Mouse (Mus musculus) R1 (cell line): ENCODE data around the gene Ulk4.

Experiments used
- DNase-seq: peaks from one replicate; pipeline ENCODE4 v3.0.0-alpha.2; 2018; ENCODE audit warnings: low read depth, low spot score

Ulk4 gene

DNA sequence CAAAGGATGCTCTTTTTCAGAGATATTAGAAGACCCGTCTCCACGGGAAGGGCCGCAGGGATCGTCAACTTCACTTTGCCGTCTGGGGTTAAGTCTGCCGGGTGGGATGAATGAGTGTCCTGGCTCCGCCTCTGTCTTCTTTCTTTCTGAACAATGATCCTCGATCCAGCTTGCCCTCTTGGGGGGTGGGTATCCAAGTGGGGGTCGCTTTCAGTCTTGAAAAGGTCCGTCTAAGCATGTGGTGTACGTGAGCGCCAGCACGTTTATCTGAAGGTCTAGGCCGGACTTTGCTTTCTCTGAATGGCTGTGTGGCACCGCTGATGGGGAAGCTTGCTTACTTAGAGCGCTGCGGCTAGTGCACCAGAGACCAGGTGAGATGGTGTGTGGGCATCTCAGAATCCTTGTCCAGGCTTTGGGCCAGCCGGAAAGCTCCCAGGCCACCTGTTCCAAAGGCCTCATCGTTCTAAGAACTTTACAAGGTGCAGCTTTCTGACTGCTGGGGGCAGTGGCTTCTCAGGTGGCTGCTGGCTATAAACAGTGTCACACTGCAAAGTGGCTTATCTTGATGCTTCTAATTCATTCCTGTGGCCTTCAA lies 23.1 kb upstream of the Ulk4 start:
- DNase-seq: no peak

DNA sequence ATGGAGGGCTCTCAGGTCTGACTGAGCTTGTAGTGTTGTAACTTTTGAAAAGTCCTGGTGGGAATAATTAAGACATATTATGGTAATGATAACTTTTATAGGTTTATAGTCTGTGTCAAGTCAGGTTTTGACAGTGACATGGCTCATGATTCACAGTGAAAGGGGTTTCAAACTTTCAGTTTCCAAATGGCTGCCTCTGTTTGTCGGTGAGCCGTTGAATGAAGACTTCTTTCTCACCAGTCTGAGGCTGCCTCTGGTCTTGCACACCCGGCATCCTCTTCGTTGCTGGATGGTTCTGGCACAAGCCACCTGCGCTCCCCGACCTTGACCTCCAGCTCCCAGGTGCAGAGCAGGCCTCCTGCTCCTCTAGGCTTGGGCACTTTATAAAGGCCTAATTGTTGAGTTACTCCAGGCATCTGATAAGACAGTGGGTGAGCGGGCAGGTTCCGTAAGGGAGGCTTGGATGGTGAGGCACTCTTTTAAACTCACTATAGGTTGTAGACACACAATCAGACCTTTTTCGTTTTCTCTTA lies 22.3 kb upstream of the Ulk4 start:
- no peak for DNase-seq

DNA sequence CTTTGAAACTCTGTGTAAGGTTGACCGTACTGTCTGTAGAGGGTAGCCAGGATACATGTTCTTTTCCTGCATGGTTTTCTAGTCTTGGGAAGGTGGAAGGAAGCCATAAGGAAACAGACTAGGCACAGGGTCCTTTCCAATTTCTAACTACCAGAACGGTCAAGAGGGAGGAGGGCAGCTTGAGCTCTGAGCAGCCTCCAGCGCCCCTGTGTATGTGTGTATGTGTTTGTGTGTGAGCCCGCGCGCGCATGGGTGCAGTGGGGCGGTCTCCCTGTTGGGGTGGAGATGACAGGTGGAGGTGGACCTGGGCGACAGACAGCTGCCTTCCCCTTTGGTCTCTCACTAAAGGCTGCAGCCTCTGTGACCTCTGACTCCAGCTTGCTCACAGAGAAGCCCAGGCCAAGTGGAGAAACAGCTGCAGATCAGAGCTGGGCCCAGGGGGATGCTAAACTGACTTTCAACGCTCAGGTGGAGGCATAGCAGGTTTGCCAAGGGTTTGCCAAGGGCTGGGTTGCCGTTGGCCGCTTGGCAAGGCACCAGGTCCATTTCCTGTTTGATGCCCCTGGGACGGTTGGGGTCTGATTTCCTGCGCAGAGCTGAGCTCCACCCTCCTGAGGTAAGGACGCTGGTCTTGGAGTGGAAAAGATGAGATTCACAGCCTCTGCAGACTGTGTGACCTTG lies 21.6 kb upstream of the Ulk4 start:
- no peak for DNase-seq

GRCm38 (mm10) chr9:121298065-121298398 lies 21.0 kb upstream of the Ulk4 start:
- DNase-seq: no peak

DNA sequence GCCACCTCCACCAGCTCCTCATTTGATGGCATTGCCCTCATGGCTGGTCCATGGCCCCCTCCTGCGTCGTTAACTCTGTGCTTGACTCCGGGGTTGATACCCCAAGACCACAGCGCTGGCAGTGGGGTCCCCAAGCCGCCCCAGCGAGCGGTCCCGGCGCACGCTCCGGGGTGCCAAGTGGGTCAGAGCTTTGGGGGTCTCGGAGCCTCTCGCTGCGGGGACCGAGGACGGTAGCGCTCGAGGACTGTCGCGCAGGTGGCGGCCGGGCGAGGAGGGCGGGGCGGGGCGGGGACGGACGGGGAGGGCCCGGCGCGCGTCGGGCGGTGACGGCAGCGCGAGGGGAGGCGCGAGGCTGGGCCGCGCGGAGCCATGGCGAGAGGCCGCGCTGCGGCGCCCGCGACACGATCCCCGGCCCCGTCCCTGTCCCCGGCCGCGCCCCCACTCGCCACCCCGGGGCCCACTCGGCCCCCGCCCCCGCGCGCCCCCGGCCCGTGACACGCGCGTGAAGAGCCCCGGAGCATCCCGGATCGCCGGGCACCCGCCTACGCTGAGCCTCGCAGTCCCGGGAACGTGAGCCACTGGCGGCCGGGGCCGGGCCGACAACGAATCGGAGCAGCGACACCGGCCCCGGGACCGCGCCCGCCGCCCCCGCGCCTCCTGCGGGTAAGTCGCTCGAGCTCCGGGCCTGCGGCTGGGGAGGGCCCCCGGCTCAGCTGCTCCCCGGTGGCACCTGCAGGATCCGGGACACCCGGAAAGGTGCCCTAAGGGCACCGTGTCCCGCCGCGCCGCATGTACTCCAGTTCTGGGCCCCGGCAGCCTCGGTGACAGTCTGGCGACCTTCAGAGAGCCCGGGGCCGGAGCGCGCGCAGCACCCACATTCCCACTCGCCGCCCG lies 20.4 kb upstream of the Ulk4 start, which contains the start of gene Trak1:
TSS of gene Trak1 (plus strand) at position 332 of the 894 bp plus-strand sequence.
- peak; percentile 28 for DNase-seq

DNA sequence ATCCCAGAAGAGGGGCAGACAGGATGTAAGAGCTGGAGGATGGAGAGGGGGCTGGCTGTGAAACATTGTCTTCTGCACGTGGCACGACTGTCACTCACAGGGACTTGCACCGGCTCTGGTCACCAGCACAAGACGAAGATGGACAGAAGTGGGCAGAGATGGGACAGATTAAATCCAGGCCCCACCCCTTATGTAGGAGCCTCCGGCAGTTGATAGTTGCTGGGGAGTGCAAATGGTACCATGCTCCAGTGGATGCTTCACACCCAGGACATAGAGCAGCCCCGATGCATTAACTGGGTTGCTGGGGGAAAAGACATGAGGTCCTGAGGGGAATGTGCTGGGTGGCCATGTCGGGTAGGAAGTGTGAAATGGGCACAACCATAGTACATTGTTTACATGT lies 18.2 kb upstream of the Ulk4 start:
- DNase-seq: no peak

DNA sequence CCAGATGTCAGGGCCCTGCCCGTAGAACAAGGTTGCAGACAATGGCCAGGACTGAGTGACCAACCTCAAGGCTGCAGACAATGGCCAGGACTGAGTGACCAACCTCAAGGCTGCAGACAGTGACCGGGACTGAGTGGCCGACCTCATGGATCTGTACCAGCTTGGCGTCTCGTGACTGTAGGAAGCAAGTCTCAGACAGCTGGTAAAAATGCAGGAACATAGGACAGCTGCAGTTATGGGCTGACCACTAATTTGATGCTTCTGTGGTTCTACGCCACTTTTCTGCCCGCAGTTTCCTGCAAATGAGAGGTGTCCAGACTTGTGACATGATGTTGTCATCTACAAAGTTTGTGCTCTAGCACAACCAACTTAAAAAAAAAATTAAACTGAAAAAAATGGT lies 16.2 kb upstream of the Ulk4 start:
- DNase-seq: no peak

GRCm38 (mm10) chr9:121291275-121291674 lies 14.3 kb upstream of the Ulk4 start:
- DNase-seq: no peak

DNA sequence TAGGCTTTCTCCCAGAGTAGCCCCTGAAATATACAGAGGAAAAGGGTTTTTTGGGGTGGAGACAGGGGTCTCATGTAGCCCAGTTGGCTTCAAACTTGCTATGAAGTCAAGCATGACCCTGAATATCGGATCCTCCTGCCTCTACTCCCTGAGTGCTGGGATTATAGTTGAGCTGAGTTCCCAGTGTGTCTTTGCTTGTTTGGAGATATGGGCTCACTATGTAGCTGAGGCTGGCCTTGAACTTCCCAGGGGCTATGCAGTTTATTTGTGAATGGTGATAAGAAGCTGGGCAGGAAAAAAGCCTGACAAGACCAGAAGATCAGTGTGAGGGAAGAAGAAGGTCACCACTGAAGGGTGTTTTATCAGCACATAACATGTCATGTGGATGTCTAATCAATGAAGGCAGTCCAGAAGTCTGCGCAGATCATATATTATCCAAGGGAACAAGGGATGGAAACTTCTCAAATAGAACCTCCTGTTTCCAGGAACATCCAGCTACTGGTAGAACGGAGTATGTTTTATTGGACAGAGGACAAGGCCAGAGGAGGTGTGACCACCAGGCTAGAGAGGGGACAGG lies 9.4 kb upstream of the Ulk4 start:
- no peak for DNase-seq

DNA sequence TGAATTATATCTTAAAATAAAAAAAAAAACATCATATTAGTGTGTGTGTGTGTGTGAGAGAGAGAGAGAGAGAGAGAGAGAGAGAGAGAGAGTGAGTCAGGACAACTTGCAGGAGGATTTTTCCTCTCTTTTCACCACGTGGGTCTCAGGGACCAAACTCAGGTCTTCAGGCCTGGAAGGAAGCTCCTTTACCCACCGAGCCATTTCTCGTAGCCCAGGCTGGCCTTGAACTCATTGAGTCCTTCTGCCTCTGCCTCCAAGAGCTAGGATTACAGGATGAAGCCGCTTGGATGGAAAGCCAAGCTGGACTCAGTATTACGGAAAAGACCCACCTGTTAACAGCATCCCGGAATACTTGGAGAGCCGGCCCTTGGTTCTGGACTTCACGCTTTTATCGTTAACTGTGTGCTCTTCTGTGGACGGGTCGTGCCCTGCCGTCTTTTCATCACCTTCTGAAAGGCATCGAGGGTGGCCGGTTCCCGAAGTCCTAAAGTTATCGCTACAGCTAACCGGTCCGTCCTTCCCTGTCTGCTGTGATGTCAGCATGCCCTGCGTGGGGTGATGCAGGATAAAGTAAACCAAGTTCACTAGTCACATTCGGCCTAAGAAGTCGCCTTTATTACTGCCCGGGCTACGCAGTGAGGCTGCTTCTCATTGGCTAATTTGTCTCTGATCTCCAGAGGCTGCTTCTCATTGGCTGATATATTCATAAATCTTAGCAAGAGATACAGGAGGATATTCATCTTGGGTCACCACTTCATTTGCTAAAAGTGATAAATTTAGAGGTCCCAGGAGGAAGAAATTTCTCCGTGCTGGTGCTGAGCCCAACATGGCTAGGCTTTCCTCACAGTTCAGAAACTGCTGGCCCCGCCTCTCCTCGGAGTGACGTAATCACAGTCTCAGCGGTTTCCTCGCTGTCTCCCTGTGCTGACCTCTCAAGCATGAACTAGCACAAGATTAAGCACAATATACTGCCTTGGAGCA lies 8.6 kb upstream of the Ulk4 start:
- peak; percentile 66 for DNase-seq

DNA sequence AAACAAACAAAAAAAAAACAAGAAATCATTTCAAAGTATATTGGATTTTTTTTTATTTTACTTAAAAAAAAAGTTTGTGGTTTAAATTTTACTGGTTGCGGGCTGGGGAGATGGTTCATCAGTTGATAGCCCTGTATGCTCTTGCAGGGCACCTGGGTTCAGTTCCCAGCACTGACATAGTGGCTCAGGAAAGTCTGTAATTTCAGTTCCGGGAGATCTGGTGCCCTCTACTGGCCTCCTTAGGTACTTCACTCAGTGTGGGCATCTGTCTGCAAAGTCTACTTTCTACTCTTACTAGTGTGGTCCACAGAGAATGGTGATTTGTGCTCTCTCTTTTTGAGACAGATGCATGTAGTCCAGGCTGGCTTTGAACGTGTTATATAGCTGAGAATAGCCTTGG lies 7.4 kb upstream of the Ulk4 start:
- peak; percentile 88 for DNase-seq

- DNase-seq: peak; percentile 75
These were observed 6.7 kb upstream of the Ulk4 start for GRCm38 (mm10) chr9:121283620-121284185.

DNA sequence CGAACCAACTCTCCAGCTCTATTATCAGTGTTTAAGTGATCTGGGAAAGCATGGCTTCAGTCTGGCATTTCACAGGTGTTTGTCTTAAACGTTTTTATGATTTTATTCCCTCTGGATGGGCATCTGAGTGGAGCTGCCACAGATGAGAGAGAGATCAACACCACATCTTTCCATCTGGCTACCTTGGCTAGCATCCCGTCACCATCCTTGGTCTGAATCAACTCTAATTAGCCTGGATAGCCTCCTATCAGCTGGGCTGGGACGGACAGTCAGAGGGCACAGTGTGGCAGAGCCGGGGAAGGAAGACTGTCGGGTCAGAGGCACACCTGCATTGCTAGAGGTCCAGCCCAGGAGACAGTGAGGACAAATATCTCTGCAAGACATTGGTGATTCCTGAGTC lies 4.9 kb upstream of the Ulk4 start:
- no peak for DNase-seq

DNA sequence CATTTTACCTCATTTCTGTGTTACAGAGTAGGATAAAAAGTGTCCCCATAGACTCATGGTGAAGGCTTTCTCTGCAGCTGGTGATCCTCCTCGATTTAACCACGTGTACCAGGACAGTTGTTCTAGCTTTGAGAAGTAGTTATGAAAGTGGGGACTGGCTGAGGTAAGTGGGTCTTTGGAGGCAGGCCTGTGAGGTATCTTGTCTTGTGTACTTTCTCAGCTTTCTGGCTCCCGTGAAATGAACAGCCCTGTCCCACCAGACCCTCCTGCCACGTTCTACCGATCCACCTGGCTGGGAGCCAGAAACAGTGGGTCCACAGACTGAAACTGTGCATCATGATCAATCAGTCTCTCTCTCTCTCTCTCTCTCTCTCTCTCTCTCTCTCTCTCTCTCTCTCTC lies 2.2 kb upstream of the Ulk4 start:
- DNase-seq: no peak

DNA sequence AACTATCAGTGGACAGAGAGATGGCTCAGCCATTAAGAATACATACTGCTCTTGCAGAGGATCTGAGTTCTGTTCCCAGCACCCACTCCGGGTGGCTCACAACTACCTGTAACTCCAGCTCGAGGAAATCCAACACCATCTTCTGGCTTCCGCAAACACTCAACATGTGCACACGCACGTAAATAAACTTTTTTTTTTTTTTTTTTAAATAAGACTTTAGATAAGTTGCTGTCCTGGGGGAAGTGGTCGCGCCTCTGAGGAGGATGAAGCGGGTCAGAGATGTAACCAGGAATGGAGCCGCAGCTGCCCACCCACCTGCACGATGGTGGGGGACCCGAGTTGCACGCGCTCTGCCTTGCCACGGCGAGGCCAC lies 266 bp downstream of the Ulk4 start:
- DNase-seq: peak; percentile 10

DNA sequence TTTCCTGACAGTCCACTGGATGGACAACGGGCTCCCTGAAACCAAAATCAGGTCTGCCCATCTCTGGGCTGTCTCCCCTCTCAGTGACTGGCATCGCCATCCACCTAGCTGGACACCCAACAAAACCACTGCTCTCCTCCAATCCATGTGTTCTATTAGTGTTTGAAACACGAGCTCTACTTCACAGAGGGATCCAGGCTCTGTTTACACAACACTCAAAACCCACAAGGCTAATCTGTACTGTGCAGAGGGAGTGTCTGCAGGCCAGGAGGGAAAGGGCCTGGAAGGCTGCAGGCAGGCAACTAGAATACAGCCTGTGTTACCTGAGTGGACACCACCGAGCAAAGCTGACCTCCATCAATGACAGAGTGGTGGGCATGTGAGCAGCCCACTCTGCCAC lies 5.4 kb downstream of the Ulk4 start:
- no peak for DNase-seq

DNA sequence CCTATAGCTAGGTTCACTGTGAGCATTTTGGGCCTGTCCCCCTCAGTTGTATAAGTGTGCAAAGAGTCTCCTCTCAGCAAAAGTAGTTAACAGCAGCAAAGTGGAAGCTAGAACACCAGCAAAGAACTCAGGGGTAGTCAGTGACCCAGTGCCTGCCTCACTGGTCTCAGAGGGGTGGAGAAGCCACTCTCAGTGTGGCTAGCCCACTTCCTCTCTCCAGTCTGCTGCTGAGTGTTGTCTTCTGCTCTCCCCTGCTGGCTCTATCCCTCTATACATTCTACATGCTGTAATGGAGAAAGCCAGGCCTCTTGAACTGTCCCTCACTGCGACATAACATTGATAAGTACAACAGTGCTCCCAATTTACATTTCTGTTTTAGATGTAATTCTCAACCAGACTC lies 5.8 kb downstream of the Ulk4 start:
- DNase-seq: no peak

- DNase-seq: no peak
These were observed 11.7 kb downstream of the Ulk4 start for GRCm38 (mm10) chr9:121265307-121265706.

- no peak for DNase-seq
These were observed 19.9 kb downstream of the Ulk4 start for GRCm38 (mm10) chr9:121257106-121257505.

- DNase-seq: no peak
These were observed 22.2 kb downstream of the Ulk4 start for GRCm38 (mm10) chr9:121254761-121255160.

DNA sequence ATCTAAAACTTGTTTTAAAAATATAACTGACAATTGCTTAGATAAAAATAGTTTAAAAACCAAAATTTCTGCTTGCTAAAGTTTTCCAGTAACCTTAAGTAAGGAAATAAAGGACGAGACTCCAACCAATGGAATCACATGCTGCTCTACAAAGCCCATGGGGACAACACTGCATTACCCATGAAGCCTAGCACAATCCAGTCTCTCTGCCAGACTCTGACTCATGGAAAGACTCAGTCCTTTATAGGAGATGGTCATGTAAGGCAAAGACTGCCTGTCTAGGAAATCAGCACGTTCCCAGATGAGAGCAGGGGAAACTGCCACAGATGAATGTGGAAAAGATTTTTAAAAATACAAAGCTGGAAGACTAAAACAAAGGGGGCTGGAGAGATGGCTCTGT lies 23.0 kb downstream of the Ulk4 start:
- no peak for DNase-seq
